Mouse (Mus musculus): ENCODE measurements around the gene Inpp5a.

GRCm38 (mm10) chr7:139565998-139566397 lies 177.1 kb downstream of the Inpp5a start:
- no peak for TF ChIP-seq POLR2A (IDR thresholded peaks at IDR 0.05; ENCODE audit: control insufficient read depth, low read depth, low read length)
- no peak for TF ChIP-seq CTCF (IDR thresholded peaks at IDR 0.05; ENCODE audit: control insufficient read depth, insufficient read depth, insufficient replicate concordance, low read depth, low read length)
